Mouse (Mus musculus) embryonic facial prominence, embryonic 14.5 days (tissue): Measurements from ENCODE around the gene Os9. TPM values are rescaled to one million over a fixed set of nuclear protein-coding genes. Genes with fewer than 3 reads are reported as not detected.

Experiments
- ATAC-seq: fragments of 200-750 bp; cut with Nextera tagmentation; 2 replicates; pipeline ENCODE4 v1.8.0; 2017; ENCODE audit warnings: low read depth, moderate number of reproducible peaks, moderate TSS enrichment
- DNase-seq: peaks from one replicate; pipeline ENCODE4 v3.0.0-alpha.2; 2015; ENCODE audit warnings: low spot score
- H3K27ac ChIP-seq: fragments of 300-500 bp; sonication (generic); replicated peaks from 2 replicates; pipeline ENCODE4 v1.5.1; 2014; ENCODE audit warnings: low read depth, mild to moderate bottlenecking, low read length, moderate library complexity
- H3K27me3 ChIP-seq: fragments of 300-500 bp; sonication (generic); replicated peaks from 2 replicates; pipeline ENCODE4 v1.6.1; 2014; ENCODE audit warnings: low read length; ENCODE audit not compliant: control insufficient read depth, insufficient read depth
- H3K36me3 ChIP-seq: fragments of 300-500 bp; sonication (generic); 2 replicates; pipeline ENCODE4 v1.6.1; 2014; ENCODE audit warnings: low read length, mixed read lengths; ENCODE audit not compliant: control insufficient read depth, insufficient read depth
- H3K4me1 ChIP-seq: fragments of 300-500 bp; sonication (generic); 2 replicates; pipeline ENCODE4 v1.6.1; 2014; ENCODE audit warnings: antibody characterized with exemption, low read length; ENCODE audit not compliant: control insufficient read depth, insufficient read depth
- H3K4me2 ChIP-seq: fragments of 300-500 bp; sonication (generic); 2 replicates; pipeline ENCODE4 v1.6.1; 2014; ENCODE audit warnings: low read depth, mild to moderate bottlenecking, low read length, moderate library complexity, mixed read lengths
- H3K4me3 ChIP-seq: fragments of 300-500 bp; sonication (generic); 2 replicates; pipeline ENCODE4 v1.5.1; 2014; ENCODE audit warnings: low read depth, mild to moderate bottlenecking, low read length
- H3K9ac ChIP-seq: fragments of 300-500 bp; sonication (generic); 2 replicates; pipeline ENCODE4 v1.6.1; 2014; ENCODE audit warnings: low read depth, mild to moderate bottlenecking, low read length, moderate library complexity, mixed read lengths
- H3K9me3 ChIP-seq: fragments of 300-500 bp; sonication (generic); 2 replicates; pipeline ENCODE4 v1.6.1; 2016; ENCODE audit warnings: low read length; ENCODE audit not compliant: control insufficient read depth
- WGBS: fragments of 180-500 bp; shearing (Covaris S2); extraction: QIAGEN DNeasy Blood & Tissue Kit; methylation state at CpG from one replicate; pipeline ENCODE4 v1.1.7; 2014; 5-methylcytosine and 5-hydroxymethylcytosine counted together
- polyA plus RNA-seq: library from polyadenylated mRNA; unstranded; fragments of >200 nt; fragmentation: Nextera tagmentation; extraction: Ambion mirVana; gene quantifications from 2 replicates; pipeline ENCODE4 v1.2.1, GENCODE M21; 2014

Os9 gene
- polyA plus RNA-seq, 1 experiment from 2014 or later = 59.3 TPM

DNA sequence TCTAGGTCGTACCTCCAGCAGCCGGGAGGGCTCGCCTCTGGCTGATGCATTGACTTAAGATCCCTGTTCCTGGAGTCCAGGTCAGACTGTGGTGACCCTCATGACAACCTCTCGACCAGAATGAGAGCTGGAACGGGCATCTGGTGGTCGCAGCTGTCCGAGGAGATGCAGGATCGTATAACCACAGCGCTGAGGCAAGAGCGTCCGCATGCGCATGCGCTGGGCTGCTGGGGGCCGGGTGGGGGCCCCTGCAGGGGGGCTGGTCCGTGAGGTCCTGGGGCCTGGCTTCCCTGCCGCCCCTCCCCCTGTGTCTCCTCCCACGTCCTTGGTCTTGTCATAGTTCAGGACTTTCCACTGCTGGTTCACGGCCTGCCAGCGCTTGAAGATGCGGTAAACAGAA lies 64.4 kb downstream of the Os9 start:
- Histone ChIP-seq H3K9ac (no peak overlapping the region), H3K9me3 (no peaks in the 10 kb centered on the region), H3K4me2 (no peak overlapping the region), H3K27ac (no peak overlapping the region), H3K27me3 (peaks cover 21% of the 10 kb centered on the region), H3K36me3 (peaks cover 25% of the 10 kb centered on the region), H3K4me1 (peaks cover 4% of the 10 kb centered on the region; the same call in 1 of the 2 replicates), H3K4me3 (no peak overlapping the region)
- WGBS = 78% methylated on average over 19 of the region's 20 CpGs
- ATAC-seq (no peak), DNase-seq (no peak)

- no peak overlapping the region for H3K9ac ChIP-seq
- no peak overlapping the region for H3K27ac ChIP-seq
- peaks cover 25% of the 10 kb centered on the region for H3K27me3 ChIP-seq
- no peak overlapping the region for H3K4me2 ChIP-seq
- ATAC-seq (no peak), DNase-seq (no peak)
- H3K4me3 ChIP-seq = no peak overlapping the region
- H3K4me1 ChIP-seq = peaks cover 4% of the 10 kb centered on the region; the same call in 1 of the 2 replicates
- H3K9me3 ChIP-seq = no peaks in the 10 kb centered on the region
- peaks cover 25% of the 10 kb centered on the region for H3K36me3 ChIP-seq
- WGBS = 88% methylated on average over 8 of the region's 8 CpGs
Measured at GRCm38 (mm10) chr10:127055406-127055805, 65.5 kb downstream of the Os9 start.

GRCm38 (mm10) chr10:127054646-127055045 lies 66.3 kb downstream of the Os9 start:
- Histone ChIP-seq H3K27me3 (peaks cover 30% of the 10 kb centered on the region), H3K36me3 (peaks cover 25% of the 10 kb centered on the region), H3K9ac (no peak overlapping the region), H3K9me3 (no peaks in the 10 kb centered on the region), H3K4me1 (peaks cover 4% of the 10 kb centered on the region; the same call in 1 of the 2 replicates), H3K4me3 (no peak overlapping the region), H3K4me2 (no peak overlapping the region), H3K27ac (no peak overlapping the region)
- ATAC-seq (no peak), DNase-seq (no peak)
- 59% methylated on average over 4 of the region's 4 CpGs for WGBS

- Histone ChIP-seq H3K4me1 (no peaks in the 10 kb centered on the region), H3K4me3 (no peak overlapping the region), H3K9ac (no peak overlapping the region), H3K4me2 (no peak overlapping the region), H3K9me3 (no peaks in the 10 kb centered on the region), H3K27ac (no peak overlapping the region), H3K36me3 (peaks cover 1% of the 10 kb centered on the region; the same call in 1 of the 2 replicates), H3K27me3 (peaks cover 50% of the 10 kb centered on the region)
- no peak for ATAC-seq
- 18% methylated on average over 9 of the region's 10 CpGs for WGBS
- DNase-seq = no peak
Measured at GRCm38 (mm10) chr10:127050119-127050474, 70.8 kb downstream of the Os9 start.

GRCm38 (mm10) chr10:127049395-127050118 lies 71.4 kb downstream of the Os9 start:
- Histone ChIP-seq H3K9me3 (no peaks in the 10 kb centered on the region), H3K4me2 (peak overlapping the region; percentile 28; the same call in 1 of the 2 replicates), H3K9ac (no peak overlapping the region), H3K27me3 (peaks cover 50% of the 10 kb centered on the region), H3K27ac (no peak overlapping the region), H3K4me1 (no peaks in the 10 kb centered on the region), H3K4me3 (peak overlapping the region; percentile 15), H3K36me3 (peaks cover 6% of the 10 kb centered on the region; the same call in 1 of the 2 replicates)
- 5% methylated on average over 23 of the region's 29 CpGs for WGBS
- no peak for DNase-seq
- ATAC-seq = peak; percentile 24; the same call in 1 of the 2 replicates

GRCm38 (mm10) chr10:127048608-127049394 lies 72.1 kb downstream of the Os9 start:
- H3K4me1 ChIP-seq = no peaks in the 10 kb centered on the region
- no peaks in the 10 kb centered on the region for H3K9me3 ChIP-seq
- no peak overlapping the region for H3K27ac ChIP-seq
- H3K4me3 ChIP-seq = peak overlapping the region; percentile 15
- H3K4me2 ChIP-seq = peak overlapping the region; percentile 28
- DNase-seq = no peak
- WGBS = 3% methylated on average over 35 of the region's 35 CpGs
- peaks cover 50% of the 10 kb centered on the region for H3K27me3 ChIP-seq
- 0 out of 2 replicates have a peak, but pooled peaks have one; percentile 8 for ATAC-seq
- no peak overlapping the region for H3K9ac ChIP-seq
- H3K36me3 ChIP-seq = peaks cover 6% of the 10 kb centered on the region; the same call in 1 of the 2 replicates

- Histone ChIP-seq H3K36me3 (peaks cover 6% of the 10 kb centered on the region; the same call in 1 of the 2 replicates), H3K4me1 (peaks cover 1% of the 10 kb centered on the region; the same call in 1 of the 2 replicates), H3K27ac (no peak within 1 kb of the TSS), H3K4me2 (peak within 1 kb of the TSS; percentile 28), H3K27me3 (peaks cover 50% of the 10 kb centered on the region), H3K9ac (no peak within 1 kb of the TSS), H3K9me3 (no peaks in the 10 kb centered on the region), H3K4me3 (peak within 1 kb of the TSS; percentile 15)
- DNase-seq (no peak), ATAC-seq (no peak)
- 17% methylated on average over 5 of the region's 5 CpGs for WGBS
Measured at GRCm38 (mm10) chr10:127047954-127048353, 73.0 kb downstream of the Os9 start, which contains the start of gene Cyp27b1. Gene Cyp27b1, plus strand, starts transcription at chr10:127048250.
